Mouse (Mus musculus) forebrain, embryonic 13.5 days (tissue): Measurements from ENCODE around the gene Pdlim3. TPM values are rescaled to one million over a fixed set of nuclear protein-coding genes. Genes with fewer than 3 reads are reported as not detected.

Experiments
- ATAC-seq: fragments of 200-750 bp; cut with Nextera tagmentation; 2 replicates; pipeline ENCODE4 v1.8.0; 2017
- H3K27ac ChIP-seq: fragments of 300-500 bp; sonication (generic); 2 replicates; pipeline ENCODE4 v1.5.1; 2015; ENCODE audit warnings: inconsistent platforms, mild to moderate bottlenecking, moderate library complexity
- H3K27me3 ChIP-seq: fragments of 300-500 bp; sonication (generic); 2 replicates; pipeline ENCODE4 v1.6.1; 2015; ENCODE audit warnings: mild to moderate bottlenecking, inconsistent platforms
- H3K36me3 ChIP-seq: fragments of 300-500 bp; sonication (generic); 2 replicates; pipeline ENCODE4 v1.6.1; 2015; ENCODE audit warnings: mild to moderate bottlenecking, inconsistent platforms; ENCODE audit not compliant: poor library complexity, severe bottlenecking
- H3K4me1 ChIP-seq: fragments of 300-500 bp; sonication (generic); 2 replicates; pipeline ENCODE4 v1.6.1; 2015; ENCODE audit warnings: inconsistent platforms
- H3K4me2 ChIP-seq: fragments of 300-500 bp; sonication (generic); 2 replicates; pipeline ENCODE4 v1.6.1; 2015; ENCODE audit warnings: inconsistent platforms, mild to moderate bottlenecking, moderate library complexity
- H3K4me3 ChIP-seq: fragments of 300-500 bp; sonication (generic); 2 replicates; pipeline ENCODE4 v1.5.1; 2015; ENCODE audit warnings: mild to moderate bottlenecking, inconsistent platforms
- H3K9ac ChIP-seq: fragments of 300-500 bp; sonication (generic); 2 replicates; pipeline ENCODE4 v1.6.1; 2015; ENCODE audit warnings: mild to moderate bottlenecking, inconsistent platforms
- H3K9me3 ChIP-seq: fragments of 300-500 bp; sonication (generic); replicated peaks from 2 replicates; pipeline ENCODE4 v1.6.1; 2016; ENCODE audit warnings: inconsistent platforms
- WGBS: fragments of 180-500 bp; shearing (Covaris S2); methylation state at CpG from one replicate; pipeline ENCODE4 v1.1.7; 2015; 5-methylcytosine and 5-hydroxymethylcytosine counted together
- polyA plus RNA-seq: library from polyadenylated mRNA; unstranded; fragments of >200 nt; fragmentation: Nextera tagmentation; extraction: Ambion mirVana; gene quantifications from 2 replicates; pipeline ENCODE4 v1.2.1, GENCODE M21; 2015

Gene Pdlim3
- polyA plus RNA-seq, 1 experiment from 2014 or later, result 11.7 TPM

GRCm38 (mm10) chr8:45877680-45878079 lies 7.6 kb upstream of the Pdlim3 start:
- H3K4me1 ChIP-seq, result peaks cover 19% of the 10 kb centered on the region
- peaks cover 9% of the 10 kb centered on the region; the same call in 1 of the 2 replicates for H3K9me3 ChIP-seq
- H3K9ac ChIP-seq, result no peak overlapping the region
- H3K4me3 ChIP-seq, result no peak overlapping the region
- WGBS, result 93% methylated on average over 7 of the region's 7 CpGs
- no peaks in the 10 kb centered on the region for H3K27me3 ChIP-seq
- no peak for ATAC-seq
- no peak overlapping the region for H3K4me2 ChIP-seq
- H3K36me3 ChIP-seq, result no peaks in the 10 kb centered on the region
- H3K27ac ChIP-seq, result no peak overlapping the region

- peaks cover 20% of the 10 kb centered on the region for H3K4me1 ChIP-seq
- H3K27me3 ChIP-seq, result peaks cover 17% of the 10 kb centered on the region; the same call in 1 of the 2 replicates
- H3K4me2 ChIP-seq, result no peak overlapping the region
- H3K27ac ChIP-seq, result no peak overlapping the region
- peaks cover 9% of the 10 kb centered on the region; the same call in 1 of the 2 replicates for H3K9me3 ChIP-seq
- WGBS, result 91% methylated on average over 3 of the region's 3 CpGs
- ATAC-seq, result no peak
- H3K4me3 ChIP-seq, result no peak overlapping the region
- H3K9ac ChIP-seq, result no peak overlapping the region
- H3K36me3 ChIP-seq, result no peaks in the 10 kb centered on the region
Measured at GRCm38 (mm10) chr8:45880457-45880856, 4.8 kb upstream of the Pdlim3 start.

- H3K9ac ChIP-seq, result no peak overlapping the region
- H3K36me3 ChIP-seq, result no peaks in the 10 kb centered on the region
- no peak overlapping the region for H3K4me3 ChIP-seq
- peaks cover 22% of the 10 kb centered on the region; the same call in 1 of the 2 replicates for H3K27me3 ChIP-seq
- ATAC-seq, result no peak
- H3K4me1 ChIP-seq, result peaks cover 15% of the 10 kb centered on the region
- H3K4me2 ChIP-seq, result no peak overlapping the region
- no peak overlapping the region for H3K27ac ChIP-seq
- peaks cover 9% of the 10 kb centered on the region; the same call in 1 of the 2 replicates for H3K9me3 ChIP-seq
- WGBS, result 93% methylated on average over 8 of the region's 8 CpGs
Measured at GRCm38 (mm10) chr8:45881726-45882125, 3.5 kb upstream of the Pdlim3 start.

- ATAC-seq, result no peak
- H3K27me3 ChIP-seq, result peaks cover 22% of the 10 kb centered on the region; the same call in 1 of the 2 replicates
- H3K27ac ChIP-seq, result no peak overlapping the region
- H3K4me3 ChIP-seq, result no peak overlapping the region
- peaks cover 9% of the 10 kb centered on the region; the same call in 1 of the 2 replicates for H3K9me3 ChIP-seq
- 53% methylated on average over 4 of the region's 4 CpGs for WGBS
- H3K9ac ChIP-seq, result no peak overlapping the region
- H3K4me2 ChIP-seq, result no peak overlapping the region
- peaks cover 15% of the 10 kb centered on the region for H3K4me1 ChIP-seq
- no peaks in the 10 kb centered on the region for H3K36me3 ChIP-seq
Measured at GRCm38 (mm10) chr8:45883793-45884192, 1.5 kb upstream of the Pdlim3 start.

- Histone ChIP-seq H3K4me1 (peaks cover 15% of the 10 kb centered on the region), H3K4me2 (peak overlapping the region; percentile 81), H3K27ac (no peak overlapping the region), H3K9ac (no peak overlapping the region), H3K4me3 (peak overlapping the region; percentile 38), H3K27me3 (peaks cover 22% of the 10 kb centered on the region; the same call in 1 of the 2 replicates), H3K36me3 (no peaks in the 10 kb centered on the region), H3K9me3 (peaks cover 7% of the 10 kb centered on the region; the same call in 1 of the 2 replicates)
- 8% methylated on average over 13 of the region's 13 CpGs for WGBS
- ATAC-seq, result no peak
Measured at GRCm38 (mm10) chr8:45884552-45884951, 709 bp upstream of the Pdlim3 start.

GRCm38 (mm10) chr8:45885775-45886174 lies 514 bp downstream of the Pdlim3 start:
- Histone ChIP-seq H3K27ac (no peak overlapping the region), H3K9ac (peak overlapping the region; percentile 50; the same call in 1 of the 2 replicates), H3K4me3 (peak overlapping the region; percentile 38), H3K4me1 (peaks cover 15% of the 10 kb centered on the region), H3K27me3 (peaks cover 22% of the 10 kb centered on the region; the same call in 1 of the 2 replicates), H3K9me3 (no peaks in the 10 kb centered on the region), H3K4me2 (peak overlapping the region; percentile 81), H3K36me3 (no peaks in the 10 kb centered on the region)
- ATAC-seq, result no peak
- WGBS, result 34% methylated on average over 2 of the region's 2 CpGs

GRCm38 (mm10) chr8:45889737-45890136 lies 4.5 kb downstream of the Pdlim3 start:
- Histone ChIP-seq H3K9ac (no peak overlapping the region), H3K36me3 (no peaks in the 10 kb centered on the region), H3K4me1 (peaks cover 9% of the 10 kb centered on the region), H3K4me3 (no peak overlapping the region), H3K27me3 (0 out of 2 replicates have a peak, but pooled peaks cover 9% of the 10 kb centered on the region), H3K9me3 (no peaks in the 10 kb centered on the region), H3K27ac (no peak overlapping the region), H3K4me2 (no peak overlapping the region)
- no peak for ATAC-seq
- 97% methylated on average over 7 of the region's 7 CpGs for WGBS

GRCm38 (mm10) chr8:45896590-45896989 lies 11.3 kb downstream of the Pdlim3 start:
- Histone ChIP-seq H3K36me3 (no peaks in the 10 kb centered on the region), H3K27ac (no peak overlapping the region), H3K9ac (no peak overlapping the region), H3K27me3 (no peaks in the 10 kb centered on the region), H3K4me3 (no peak overlapping the region), H3K4me1 (no peaks in the 10 kb centered on the region; the same call in 1 of the 2 replicates), H3K9me3 (0 out of 2 replicates have a peak, but pooled peaks cover 4% of the 10 kb centered on the region), H3K4me2 (no peak overlapping the region)
- no peak for ATAC-seq
- WGBS, result 87% methylated on average over 3 of the region's 3 CpGs

GRCm38 (mm10) chr8:45899783-45900182 lies 14.5 kb downstream of the Pdlim3 start:
- Histone ChIP-seq H3K27me3 (peaks cover 8% of the 10 kb centered on the region; the same call in 1 of the 2 replicates), H3K9me3 (0 out of 2 replicates have a peak, but pooled peaks cover 4% of the 10 kb centered on the region), H3K4me1 (no peaks in the 10 kb centered on the region; the same call in 1 of the 2 replicates), H3K36me3 (no peaks in the 10 kb centered on the region), H3K27ac (no peak overlapping the region), H3K4me3 (no peak overlapping the region), H3K9ac (no peak overlapping the region), H3K4me2 (no peak overlapping the region)
- 67% methylated on average over 3 of the region's 3 CpGs for WGBS
- no peak for ATAC-seq

GRCm38 (mm10) chr8:45901626-45902025 lies 16.4 kb downstream of the Pdlim3 start:
- 74% methylated on average over 8 of the region's 8 CpGs for WGBS
- Histone ChIP-seq H3K27me3 (peaks cover 8% of the 10 kb centered on the region; the same call in 1 of the 2 replicates), H3K36me3 (no peaks in the 10 kb centered on the region), H3K4me2 (no peak overlapping the region), H3K9me3 (no peaks in the 10 kb centered on the region), H3K9ac (no peak overlapping the region), H3K27ac (no peak overlapping the region), H3K4me1 (peaks cover 16% of the 10 kb centered on the region), H3K4me3 (no peak overlapping the region)
- no peak for ATAC-seq

- Histone ChIP-seq H3K9me3 (no peaks in the 10 kb centered on the region), H3K36me3 (no peaks in the 10 kb centered on the region), H3K27me3 (peaks cover 8% of the 10 kb centered on the region; the same call in 1 of the 2 replicates), H3K27ac (no peak overlapping the region), H3K4me1 (peaks cover 28% of the 10 kb centered on the region), H3K9ac (no peak overlapping the region), H3K4me3 (no peak overlapping the region), H3K4me2 (no peak overlapping the region)
- 42% methylated on average over 3 of the region's 3 CpGs for WGBS
- ATAC-seq, result no peak
Measured at GRCm38 (mm10) chr8:45903659-45904058, 18.4 kb downstream of the Pdlim3 start.

- Histone ChIP-seq H3K36me3 (no peaks in the 10 kb centered on the region), H3K27me3 (peaks cover 13% of the 10 kb centered on the region), H3K9ac (no peak overlapping the region), H3K4me3 (no peak overlapping the region), H3K27ac (no peak overlapping the region), H3K4me1 (peaks cover 34% of the 10 kb centered on the region), H3K4me2 (no peak overlapping the region; the same call in 1 of the 2 replicates), H3K9me3 (no peaks in the 10 kb centered on the region)
- WGBS, result 13% methylated on average over 7 of the region's 7 CpGs
- ATAC-seq, result peak; percentile 48; the same call in 1 of the 2 replicates
Measured at GRCm38 (mm10) chr8:45905591-45906250, 20.5 kb downstream of the Pdlim3 start.
